Mouse (Mus musculus): Measurements from ENCODE around the gene Zdhhc14. TPM values are rescaled to one million over a fixed set of nuclear protein-coding genes. Genes with fewer than 3 reads are reported as not detected.

The Zdhhc14 gene
- polyA plus RNA-seq (2015; fragmentation: Illumina TruSeq; extraction: RNeasy Lipid Tissue Mini Kit (QIAGEN cat#74804); ENCODE audit: low read depth, low replicate concordance) = 29.3 TPM

GRCm38 (mm10) chr17:5491801-5492745 is at the start of gene Zdhhc14:
TSS of gene Zdhhc14 (plus strand) at chr17:5492557.

Other genes starting within 250 kb of the Zdhhc14 start
- 0.31 TPM for gene Ldhal6b, start 73.8 kb upstream of the Zdhhc14 start, polyA plus RNA-seq (2015; fragmentation: Illumina TruSeq; extraction: RNeasy Lipid Tissue Mini Kit (QIAGEN cat#74804); ENCODE audit: low read depth, low replicate concordance)
- 132 TPM for gene Tmem242, start 52.3 kb upstream of the Zdhhc14 start, polyA plus RNA-seq (2015; fragmentation: Illumina TruSeq; extraction: RNeasy Lipid Tissue Mini Kit (QIAGEN cat#74804); ENCODE audit: low read depth, low replicate concordance)

Data from brain, adult 10 weeks (tissue).